Mouse (Mus musculus) lung, postnatal 0 days (tissue): ENCODE measurements around the gene Grin2c. TPM values are rescaled to one million over a fixed set of nuclear protein-coding genes. Genes with fewer than 3 reads are reported as not detected.

Experiments used
- ATAC-seq: fragments of 200-750 bp; cut with Nextera tagmentation; 2 replicates; pipeline ENCODE4 v1.8.0; 2017; ENCODE audit warnings: moderate library complexity
- DNase-seq: peaks from one replicate; pipeline ENCODE4 v3.0.0-alpha.2; 2016; ENCODE audit warnings: low spot score
- H3K27ac ChIP-seq: fragments of 300-500 bp; sonication (generic); 2 replicates; pipeline ENCODE4 v1.5.1; 2014; ENCODE audit warnings: antibody characterized with exemption, mild to moderate bottlenecking, low read length, mixed read lengths
- H3K27me3 ChIP-seq: fragments of 300-500 bp; sonication (generic); replicated peaks from 2 replicates; pipeline ENCODE4 v1.6.1; 2014; ENCODE audit warnings: low read length, mixed read lengths; ENCODE audit not compliant: insufficient read depth
- H3K36me3 ChIP-seq: fragments of 300-500 bp; sonication (generic); 2 replicates; pipeline ENCODE4 v1.6.1; 2014; ENCODE audit warnings: low read length, mixed read lengths; ENCODE audit not compliant: insufficient read depth
- H3K4me1 ChIP-seq: fragments of 300-500 bp; sonication (generic); 2 replicates; pipeline ENCODE4 v1.6.1; 2014; ENCODE audit warnings: antibody characterized with exemption, low read depth, low read length, mixed read lengths; ENCODE audit not compliant: insufficient read depth
- H3K4me2 ChIP-seq: fragments of 300-500 bp; sonication (generic); replicated peaks from 2 replicates; pipeline ENCODE4 v1.6.1; 2014; ENCODE audit warnings: low read depth, mild to moderate bottlenecking, low read length, moderate library complexity, mixed read lengths
- H3K4me3 ChIP-seq: fragments of 300-500 bp; sonication (generic); 2 replicates; pipeline ENCODE4 v1.5.1; 2014; ENCODE audit warnings: low read depth, low read length
- H3K9ac ChIP-seq: fragments of 300-500 bp; sonication (generic); replicated peaks from 2 replicates; pipeline ENCODE4 v1.6.1; 2014; ENCODE audit warnings: low read depth, mild to moderate bottlenecking
- H3K9me3 ChIP-seq: fragments of 300-500 bp; sonication (generic); 2 replicates; pipeline ENCODE4 v1.6.1; 2016; ENCODE audit warnings: low read length, mixed read lengths
- CTCF ChIP-seq: IDR thresholded peaks from 2 replicates; pipeline ENCODE4 v1.5.1; 2016; ENCODE audit warnings: antibody characterized with exemption, mild to moderate bottlenecking
- EP300 ChIP-seq: IDR thresholded peaks from 2 replicates; pipeline ENCODE4 v1.6.1; 2016; ENCODE audit warnings: antibody characterized with exemption, mild to moderate bottlenecking, control low read depth
- WGBS: fragments of 180-500 bp; shearing (Covaris S2); extraction: QIAGEN DNeasy Blood & Tissue Kit; methylation state at CpG from one replicate; pipeline ENCODE4 v1.1.7; 2014; 5-methylcytosine and 5-hydroxymethylcytosine counted together
- polyA plus RNA-seq: library from polyadenylated mRNA; unstranded; fragments of >200 nt; fragmentation: Nextera tagmentation; extraction: Ambion mirVana; gene quantifications from 2 replicates; pipeline ENCODE4 v1.2.1, GENCODE M21; 2015

The Grin2c gene
- polyA plus RNA-seq, 1 experiment from 2014 or later, result 0.11 TPM

- Histone ChIP-seq H3K9me3 (no peaks in the 10 kb centered on the region), H3K27ac (no peak overlapping the region), H3K4me3 (no peak overlapping the region), H3K27me3 (no peaks in the 10 kb centered on the region), H3K36me3 (no peaks in the 10 kb centered on the region), H3K4me1 (peaks cover 4% of the 10 kb centered on the region; the same call in 1 of the 2 replicates), H3K4me2 (no peak overlapping the region), H3K9ac (no peak overlapping the region)
- ATAC-seq (no peak), DNase-seq (no peak)
- WGBS, result 68% methylated on average over 8 of the region's 8 CpGs
- TF ChIP-seq EP300, result no peak
Observed at GRCm38 (mm10) chr11:115282295-115282694, 15.3 kb upstream of the Grin2c start.

GRCm38 (mm10) chr11:115279726-115280125 lies 12.7 kb upstream of the Grin2c start:
- Histone ChIP-seq H3K36me3 (no peaks in the 10 kb centered on the region), H3K9ac (no peak overlapping the region), H3K27ac (no peak overlapping the region), H3K4me2 (no peak overlapping the region), H3K27me3 (no peaks in the 10 kb centered on the region), H3K4me1 (peaks cover 10% of the 10 kb centered on the region; the same call in 1 of the 2 replicates), H3K4me3 (no peak overlapping the region), H3K9me3 (no peaks in the 10 kb centered on the region)
- TF ChIP-seq CTCF, result 0 out of 2 replicates have a peak, but pooled peaks have one; percentile 3
- no peak for TF ChIP-seq EP300
- no peak for ATAC-seq
- no peak for DNase-seq
- 59% methylated on average over 1 of the region's 1 CpGs for WGBS

GRCm38 (mm10) chr11:115278176-115278575 lies 11.1 kb upstream of the Grin2c start:
- Histone ChIP-seq H3K4me3 (no peak overlapping the region), H3K27ac (no peak overlapping the region), H3K27me3 (no peaks in the 10 kb centered on the region), H3K4me1 (peaks cover 10% of the 10 kb centered on the region; the same call in 1 of the 2 replicates), H3K36me3 (no peaks in the 10 kb centered on the region), H3K9me3 (no peaks in the 10 kb centered on the region), H3K4me2 (peak overlapping the region; percentile 70; the same call in 1 of the 2 replicates), H3K9ac (no peak overlapping the region)
- ATAC-seq (no peak), DNase-seq (no peak)
- WGBS, result 70% methylated on average over 6 of the region's 6 CpGs
- TF ChIP-seq CTCF (no peak), EP300 (no peak)

- peaks cover 10% of the 10 kb centered on the region; the same call in 1 of the 2 replicates for H3K4me1 ChIP-seq
- no peaks in the 10 kb centered on the region for H3K27me3 ChIP-seq
- no peaks in the 10 kb centered on the region for H3K9me3 ChIP-seq
- WGBS, result 20% methylated on average over 7 of the region's 7 CpGs
- peak overlapping the region; percentile 53 for H3K4me3 ChIP-seq
- no peak for TF ChIP-seq CTCF
- no peak for TF ChIP-seq EP300
- H3K4me2 ChIP-seq, result peak overlapping the region; percentile 70
- H3K36me3 ChIP-seq, result no peaks in the 10 kb centered on the region
- no peak for ATAC-seq
- DNase-seq, result no peak
- peak overlapping the region; percentile 43 for H3K9ac ChIP-seq
- peak overlapping the region; percentile 85 for H3K27ac ChIP-seq
Observed at GRCm38 (mm10) chr11:115277604-115277975, 10.5 kb upstream of the Grin2c start.

- H3K4me2 ChIP-seq, result peak within 1 kb of the TSS; percentile 87
- H3K9ac ChIP-seq, result peak within 1 kb of the TSS; percentile 43
- peaks cover 10% of the 10 kb centered on the region; the same call in 1 of the 2 replicates for H3K4me1 ChIP-seq
- peak within 1 kb of the TSS; percentile 55 for H3K4me3 ChIP-seq
- no peaks in the 10 kb centered on the region for H3K9me3 ChIP-seq
- WGBS, result 0% methylated on average over 42 of the region's 42 CpGs
- DNase-seq (peak; percentile 100), ATAC-seq (peak; percentile 97)
- no peaks in the 10 kb centered on the region for H3K36me3 ChIP-seq
- TF ChIP-seq CTCF (peak; percentile 36; the same call in 1 of the 2 replicates), EP300 (peak; percentile 92)
- peak within 1 kb of the TSS; percentile 85 for H3K27ac ChIP-seq
- H3K27me3 ChIP-seq, result no peaks in the 10 kb centered on the region
Observed at GRCm38 (mm10) chr11:115276780-115277603, 9.9 kb upstream of the Grin2c start, which contains the start of gene Fdxr. TSS of gene Fdxr (minus strand) at chr11:115277050.

GRCm38 (mm10) chr11:115275954-115276353 lies 8.9 kb upstream of the Grin2c start:
- Histone ChIP-seq H3K4me1 (peaks cover 10% of the 10 kb centered on the region; the same call in 1 of the 2 replicates), H3K4me2 (peak overlapping the region; percentile 87), H3K36me3 (no peaks in the 10 kb centered on the region), H3K4me3 (no peak overlapping the region), H3K27ac (no peak overlapping the region), H3K9me3 (no peaks in the 10 kb centered on the region), H3K9ac (no peak overlapping the region), H3K27me3 (no peaks in the 10 kb centered on the region)
- ATAC-seq (no peak), DNase-seq (no peak)
- WGBS, result 58% methylated on average over 3 of the region's 3 CpGs
- TF ChIP-seq EP300 (no peak), CTCF (no peak)
